Mouse (Mus musculus): ENCODE measurements around the gene Cadm4. TPM values are rescaled to one million over a fixed set of nuclear protein-coding genes. Genes with fewer than 3 reads are reported as not detected.

Cadm4 gene
- polyA plus RNA-seq, 1 experiment from 2014 or later = 6.9 TPM

- no peak overlapping the region for H3K9ac ChIP-seq (ENCODE audit: low read length)
- H3K36me3 ChIP-seq (ENCODE audit: control insufficient read depth, insufficient read depth, low read length) = peaks cover 6% of the 10 kb centered on the region
- H3K4me3 ChIP-seq (ENCODE audit: low read depth, low read length) = no peak overlapping the region
- H3K4me1 ChIP-seq (ENCODE audit: control insufficient read depth, insufficient read depth, low read length) = peaks cover 10% of the 10 kb centered on the region
- H3K4me2 ChIP-seq (ENCODE audit: low read depth) = no peak overlapping the region
- ATAC-seq (ENCODE audit: insufficient read depth, low FRiP score, low TSS enrichment) (no peak), DNase-seq (ENCODE audit: low spot score) (peak; percentile 49)
- H3K9me3 ChIP-seq (ENCODE audit: control insufficient read depth, low read length) = no peaks in the 10 kb centered on the region
- no peak overlapping the region for H3K27ac ChIP-seq (ENCODE audit: low read depth, low read length)
- WGBS = 37% methylated on average over 7 of the region's 7 CpGs
- peaks cover 19% of the 10 kb centered on the region for H3K27me3 ChIP-seq (ENCODE audit: control insufficient read depth, insufficient read depth, low read length)
Measured at GRCm38 (mm10) chr7:24500929-24501328, 19.1 kb downstream of the Cadm4 start.

GRCm38 (mm10) chr7:24501492-24501891 is 19.7 kb downstream of the Cadm4 start:
- Histone ChIP-seq H3K27ac (ENCODE audit: low read depth, low read length) (no peak overlapping the region), H3K36me3 (ENCODE audit: control insufficient read depth, insufficient read depth, low read length) (peaks cover 6% of the 10 kb centered on the region), H3K4me3 (ENCODE audit: low read depth, low read length) (no peak overlapping the region), H3K9me3 (ENCODE audit: control insufficient read depth, low read length) (no peaks in the 10 kb centered on the region), H3K9ac (ENCODE audit: low read length) (no peak overlapping the region), H3K4me1 (ENCODE audit: control insufficient read depth, insufficient read depth, low read length) (peaks cover 13% of the 10 kb centered on the region), H3K4me2 (ENCODE audit: low read depth) (no peak overlapping the region), H3K27me3 (ENCODE audit: control insufficient read depth, insufficient read depth, low read length) (peaks cover 19% of the 10 kb centered on the region)
- ATAC-seq (ENCODE audit: insufficient read depth, low FRiP score, low TSS enrichment) (no peak), DNase-seq (ENCODE audit: low spot score) (no peak)
- WGBS = 53% methylated on average over 21 of the region's 21 CpGs

GRCm38 (mm10) chr7:24504004-24504403 is 22.2 kb downstream of the Cadm4 start:
- peaks cover 6% of the 10 kb centered on the region for H3K36me3 ChIP-seq (ENCODE audit: control insufficient read depth, insufficient read depth, low read length)
- H3K9ac ChIP-seq (ENCODE audit: low read length) = no peak overlapping the region
- WGBS = 22% methylated on average over 10 of the region's 10 CpGs
- H3K4me1 ChIP-seq (ENCODE audit: control insufficient read depth, insufficient read depth, low read length) = peaks cover 19% of the 10 kb centered on the region
- H3K4me3 ChIP-seq (ENCODE audit: low read depth, low read length) = no peak overlapping the region
- H3K27ac ChIP-seq (ENCODE audit: low read depth, low read length) = no peak overlapping the region
- DNase-seq (ENCODE audit: low spot score) (no peak), ATAC-seq (ENCODE audit: insufficient read depth, low FRiP score, low TSS enrichment) (no peak)
- no peak overlapping the region for H3K4me2 ChIP-seq (ENCODE audit: low read depth)
- peaks cover 11% of the 10 kb centered on the region for H3K27me3 ChIP-seq (ENCODE audit: control insufficient read depth, insufficient read depth, low read length)
- H3K9me3 ChIP-seq (ENCODE audit: control insufficient read depth, low read length) = no peaks in the 10 kb centered on the region

GRCm38 (mm10) chr7:24504868-24505267 is 23.0 kb downstream of the Cadm4 start:
- peaks cover 6% of the 10 kb centered on the region for H3K36me3 ChIP-seq (ENCODE audit: control insufficient read depth, insufficient read depth, low read length)
- 8% methylated on average over 4 of the region's 4 CpGs for WGBS
- no peak overlapping the region for H3K9ac ChIP-seq (ENCODE audit: low read length)
- H3K27me3 ChIP-seq (ENCODE audit: control insufficient read depth, insufficient read depth, low read length) = peaks cover 4% of the 10 kb centered on the region; the same call in 1 of the 2 replicates
- H3K4me1 ChIP-seq (ENCODE audit: control insufficient read depth, insufficient read depth, low read length) = peaks cover 19% of the 10 kb centered on the region
- H3K4me3 ChIP-seq (ENCODE audit: low read depth, low read length) = no peak overlapping the region
- DNase-seq (ENCODE audit: low spot score) = no peak
- no peak overlapping the region for H3K27ac ChIP-seq (ENCODE audit: low read depth, low read length)
- no peak overlapping the region for H3K4me2 ChIP-seq (ENCODE audit: low read depth)
- ATAC-seq (ENCODE audit: insufficient read depth, low FRiP score, low TSS enrichment) = no peak
- no peaks in the 10 kb centered on the region for H3K9me3 ChIP-seq (ENCODE audit: control insufficient read depth, low read length)

- peak overlapping the region; percentile 79 for H3K4me2 ChIP-seq (ENCODE audit: low read depth)
- DNase-seq (ENCODE audit: low spot score) (no peak), ATAC-seq (ENCODE audit: insufficient read depth, low FRiP score, low TSS enrichment) (no peak)
- no peaks in the 10 kb centered on the region for H3K27me3 ChIP-seq (ENCODE audit: control insufficient read depth, insufficient read depth, low read length)
- H3K36me3 ChIP-seq (ENCODE audit: control insufficient read depth, insufficient read depth, low read length) = peaks cover 3% of the 10 kb centered on the region
- WGBS = 15% methylated on average over 15 of the region's 15 CpGs
- peaks cover 19% of the 10 kb centered on the region for H3K4me1 ChIP-seq (ENCODE audit: control insufficient read depth, insufficient read depth, low read length)
- H3K9me3 ChIP-seq (ENCODE audit: control insufficient read depth, low read length) = no peaks in the 10 kb centered on the region
- H3K27ac ChIP-seq (ENCODE audit: low read depth, low read length) = peak overlapping the region; percentile 45; the same call in 1 of the 2 replicates
- no peak overlapping the region for H3K4me3 ChIP-seq (ENCODE audit: low read depth, low read length)
- no peak overlapping the region for H3K9ac ChIP-seq (ENCODE audit: low read length)
Measured at GRCm38 (mm10) chr7:24505447-24506064, 23.7 kb downstream of the Cadm4 start.

- peak overlapping the region; percentile 99 for H3K27ac ChIP-seq (ENCODE audit: low read depth, low read length)
- H3K9ac ChIP-seq (ENCODE audit: low read length) = peak overlapping the region; percentile 99; the same call in 1 of the 2 replicates
- peak overlapping the region; percentile 60; the same call in 1 of the 2 replicates for H3K4me3 ChIP-seq (ENCODE audit: low read depth, low read length)
- no peaks in the 10 kb centered on the region for H3K27me3 ChIP-seq (ENCODE audit: control insufficient read depth, insufficient read depth, low read length)
- H3K36me3 ChIP-seq (ENCODE audit: control insufficient read depth, insufficient read depth, low read length) = no peaks in the 10 kb centered on the region; the same call in 1 of the 2 replicates
- H3K9me3 ChIP-seq (ENCODE audit: control insufficient read depth, low read length) = no peaks in the 10 kb centered on the region
- WGBS = 8% methylated on average over 3 of the region's 3 CpGs
- ATAC-seq (ENCODE audit: insufficient read depth, low FRiP score, low TSS enrichment) (no peak), DNase-seq (ENCODE audit: low spot score) (no peak)
- peak overlapping the region; percentile 79 for H3K4me2 ChIP-seq (ENCODE audit: low read depth)
- peaks cover 19% of the 10 kb centered on the region for H3K4me1 ChIP-seq (ENCODE audit: control insufficient read depth, insufficient read depth, low read length)
Measured at GRCm38 (mm10) chr7:24506065-24506459, 24.2 kb downstream of the Cadm4 start.

- under 1% methylated on average over 12 of the region's 12 CpGs for WGBS
- Histone ChIP-seq H3K36me3 (ENCODE audit: control insufficient read depth, insufficient read depth, low read length) (peaks cover under 1% of the 10 kb centered on the region), H3K27me3 (ENCODE audit: control insufficient read depth, insufficient read depth, low read length) (no peaks in the 10 kb centered on the region), H3K9ac (ENCODE audit: low read length) (peak overlapping the region; percentile 99), H3K9me3 (ENCODE audit: control insufficient read depth, low read length) (no peaks in the 10 kb centered on the region), H3K4me3 (ENCODE audit: low read depth, low read length) (peak overlapping the region; percentile 60), H3K4me1 (ENCODE audit: control insufficient read depth, insufficient read depth, low read length) (peaks cover 19% of the 10 kb centered on the region), H3K4me2 (ENCODE audit: low read depth) (peak overlapping the region; percentile 79), H3K27ac (ENCODE audit: low read depth, low read length) (peak overlapping the region; percentile 99)
- no peak for DNase-seq (ENCODE audit: low spot score)
- 0 out of 2 replicates have a peak, but pooled peaks have one; percentile 0 for ATAC-seq (ENCODE audit: insufficient read depth, low FRiP score, low TSS enrichment)
Measured at GRCm38 (mm10) chr7:24506476-24506837, 24.6 kb downstream of the Cadm4 start.

GRCm38 (mm10) chr7:24506838-24507725 is 25.3 kb downstream of the Cadm4 start, which contains the start of gene Zfp428:
Gene Zfp428 (plus strand): TSS chr7:24507006.
- Histone ChIP-seq H3K4me2 (ENCODE audit: low read depth) (peak within 1 kb of the TSS; percentile 79), H3K9me3 (ENCODE audit: control insufficient read depth, low read length) (no peaks in the 10 kb centered on the region), H3K4me3 (ENCODE audit: low read depth, low read length) (peak within 1 kb of the TSS; percentile 60), H3K36me3 (ENCODE audit: control insufficient read depth, insufficient read depth, low read length) (peaks cover 2% of the 10 kb centered on the region), H3K27me3 (ENCODE audit: control insufficient read depth, insufficient read depth, low read length) (no peaks in the 10 kb centered on the region), H3K4me1 (ENCODE audit: control insufficient read depth, insufficient read depth, low read length) (peaks cover 19% of the 10 kb centered on the region), H3K27ac (ENCODE audit: low read depth, low read length) (peak within 1 kb of the TSS; percentile 99), H3K9ac (ENCODE audit: low read length) (peak within 1 kb of the TSS; percentile 99)
- under 1% methylated on average over 80 of the region's 84 CpGs for WGBS
- ATAC-seq (ENCODE audit: insufficient read depth, low FRiP score, low TSS enrichment) (peak; percentile 89), DNase-seq (ENCODE audit: low spot score) (peak; percentile 92)
